Mouse (Mus musculus): ENCODE measurements around the gene Slc25a5. TPM values are rescaled to one million over a fixed set of nuclear protein-coding genes. Genes with fewer than 3 reads are reported as not detected.
"Not testable (repeated sequence)": the region's sequence is repeated elsewhere in the genome, so short reads cannot be mapped to it uniquely, and the experiment has no call there.

Gene Slc25a5
- total RNA-seq, 2 experiments from 2014 or later: 55.8 to 80.1 TPM

DNA sequence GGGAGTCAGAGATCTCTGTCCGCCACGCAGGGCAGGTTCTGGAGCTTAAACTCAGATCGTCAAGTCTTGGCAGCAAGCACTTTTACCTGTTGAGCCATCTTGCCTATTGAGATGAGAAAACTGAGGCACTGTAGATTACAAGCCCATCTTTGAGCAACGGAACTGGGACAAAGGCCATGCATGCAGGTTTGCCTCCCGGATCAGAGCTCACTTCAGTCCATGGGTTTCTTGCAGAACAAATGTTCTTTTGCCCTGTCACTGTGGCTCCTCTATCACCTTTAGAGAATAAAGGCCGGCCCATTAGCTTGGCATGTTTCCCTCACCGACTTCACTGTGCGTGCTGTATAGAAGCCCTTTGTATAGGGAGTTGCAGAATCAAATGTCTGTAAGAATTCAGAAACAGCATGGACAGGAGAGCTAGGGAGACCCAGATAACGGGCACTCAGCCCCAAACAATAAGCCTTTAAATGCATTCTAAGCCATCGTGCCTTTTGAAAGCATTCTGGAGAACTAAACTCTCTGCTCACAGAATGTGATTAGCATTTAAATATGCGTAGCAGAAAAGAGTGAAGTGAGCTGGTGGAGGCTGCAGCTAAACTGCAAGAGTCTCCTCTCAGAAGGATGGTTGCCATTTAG lies 32.0 kb upstream of the Slc25a5 start:
- no peak for DNase-seq
- TF ChIP-seq CTCF (IDR thresholded peaks at IDR 0.05): no peak
- H3K27ac ChIP-seq: no peak overlapping the region
- intact Hi-C loops (cut with DNase I): loop anchor here (10.0 kb wide), 1 partner anchor 141 kb away; the partner anchor contains the start of gene Nkrf
- H3K4me3 ChIP-seq: no peak overlapping the region

DNA sequence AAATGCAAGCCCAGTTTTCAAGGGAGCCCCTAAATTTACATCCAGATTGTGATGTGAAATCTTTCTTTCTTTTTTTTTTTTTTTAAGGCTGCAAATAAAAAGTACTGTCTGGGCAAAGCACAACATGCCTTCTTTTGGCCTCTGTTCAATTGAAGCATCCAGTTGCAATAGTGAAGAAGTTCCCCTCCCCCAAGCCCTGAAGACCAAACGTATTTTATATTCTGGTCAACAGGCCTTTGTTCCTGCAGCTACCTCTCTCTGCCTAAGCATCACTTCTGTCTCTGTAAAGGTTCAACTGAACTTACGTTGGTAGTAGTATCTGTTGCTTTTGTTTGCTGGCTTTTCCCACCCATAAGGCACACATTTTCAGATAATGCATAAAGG lies 31.5 kb upstream of the Slc25a5 start:
- Histone ChIP-seq H3K4me3 (no peak overlapping the region), H3K27ac (no peak overlapping the region)
- no peak for DNase-seq
- TF ChIP-seq CTCF (IDR thresholded peaks at IDR 0.05): no peak
- intact Hi-C loops (cut with DNase I): loop anchor here (10.0 kb wide), 1 partner anchor 141 kb away; the partner anchor contains the start of gene Nkrf

DNA sequence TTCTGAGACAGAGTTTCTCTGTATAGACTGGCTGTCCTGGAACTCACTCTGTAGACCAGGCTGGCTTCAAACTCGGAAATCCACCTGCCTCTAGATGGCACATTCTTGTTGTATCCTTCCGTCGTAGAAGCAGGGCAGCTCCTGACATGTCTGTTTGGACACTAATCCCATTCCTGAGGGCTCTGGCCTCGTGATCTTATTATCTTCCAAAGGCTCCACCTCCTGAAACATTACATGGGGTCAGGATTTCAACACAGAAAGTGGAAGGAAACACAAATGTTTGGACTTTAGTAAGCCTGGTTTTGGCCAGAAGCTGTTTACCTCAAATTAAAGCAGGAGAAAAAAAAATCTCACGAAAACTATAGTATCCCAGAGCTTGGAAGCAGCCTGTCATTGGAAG lies 28.1 kb upstream of the Slc25a5 start:
- intact Hi-C loops (cut with DNase I): loop anchor here (10.0 kb wide), 1 partner anchor 137 kb away; the partner anchor contains the start of gene Nkrf
- no peak for TF ChIP-seq CTCF (IDR thresholded peaks at IDR 0.05)
- no peak overlapping the region for H3K27ac ChIP-seq

DNA sequence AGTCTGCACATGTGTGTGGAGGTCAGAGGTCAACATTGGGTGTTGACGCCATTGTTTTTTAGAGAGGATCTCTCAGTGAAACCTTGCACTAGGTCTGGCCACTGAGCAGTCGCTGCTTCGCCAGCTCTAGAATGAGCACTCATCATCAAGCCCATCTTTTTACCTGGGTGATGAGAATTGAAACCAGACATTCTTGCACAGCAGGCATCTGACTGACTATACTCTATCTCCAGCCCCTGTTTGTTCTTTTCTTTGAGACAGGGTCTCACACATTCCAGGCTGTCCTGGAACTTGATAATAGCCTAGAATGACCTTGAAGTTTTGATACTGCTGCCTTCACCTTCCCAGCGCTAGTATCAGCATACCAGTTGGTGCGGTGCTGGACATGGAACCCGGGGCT lies 22.9 kb upstream of the Slc25a5 start:
- no peak for TF ChIP-seq CTCF (IDR thresholded peaks at IDR 0.05)
- no peak overlapping the region for H3K27ac ChIP-seq
- H3K4me3 ChIP-seq: no peak overlapping the region
- intact Hi-C loops (cut with DNase I): no loop called here
- DNase-seq: no peak

More for the DNA sequence above, 28.1 kb upstream of the Slc25a5 start:
- no peak for DNase-seq
- no peak overlapping the region for H3K4me3 ChIP-seq

DNA sequence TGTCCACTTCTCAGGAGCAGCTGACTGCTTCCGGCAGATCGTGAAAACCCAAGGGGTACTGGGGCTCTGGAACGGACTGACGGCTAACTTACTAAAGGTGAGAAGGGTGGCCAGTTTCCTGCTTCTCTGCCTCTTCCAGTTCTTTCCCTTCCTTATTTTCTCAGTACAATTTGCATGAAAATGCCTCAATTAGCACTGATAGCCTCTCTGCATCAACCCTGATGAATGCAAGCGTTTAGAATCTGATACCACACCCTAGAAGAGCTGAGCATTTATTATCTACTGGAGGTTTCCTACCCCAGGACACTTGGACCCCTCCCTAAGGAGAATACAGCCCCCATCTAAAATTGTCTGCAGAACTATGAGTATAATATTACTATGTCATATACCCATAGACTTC lies 19.9 kb upstream of the Slc25a5 start:
- H3K4me3 ChIP-seq: no peak overlapping the region
- TF ChIP-seq CTCF (IDR thresholded peaks at IDR 0.05): no peak
- no peak overlapping the region for H3K27ac ChIP-seq
- no peak for DNase-seq
- intact Hi-C loops (cut with DNase I): no loop called here

DNA sequence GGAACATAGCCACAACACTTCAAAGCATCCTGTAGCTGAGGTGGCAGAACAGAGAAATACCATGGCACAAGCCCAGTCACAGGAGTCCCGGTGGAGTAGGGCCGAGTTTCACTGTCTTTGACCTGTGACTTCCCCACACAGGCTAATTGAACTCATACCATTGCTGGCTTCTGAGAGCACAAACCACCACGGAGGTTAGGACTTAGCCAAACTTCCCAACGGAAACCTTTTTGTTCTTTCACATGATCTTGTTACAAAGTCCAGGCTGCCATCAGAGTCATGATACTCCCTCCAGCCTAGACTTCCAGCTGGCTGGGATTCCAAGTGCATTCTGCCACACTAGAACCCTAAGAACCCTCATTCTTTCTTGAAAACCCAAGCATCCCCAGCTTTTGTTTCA lies 17.8 kb upstream of the Slc25a5 start:
- DNase-seq: no peak
- no peak for TF ChIP-seq CTCF (IDR thresholded peaks at IDR 0.05)
- Histone ChIP-seq H3K4me3 (no peak overlapping the region), H3K27ac (no peak overlapping the region)
- intact Hi-C loops (cut with DNase I): no loop called here

DNA sequence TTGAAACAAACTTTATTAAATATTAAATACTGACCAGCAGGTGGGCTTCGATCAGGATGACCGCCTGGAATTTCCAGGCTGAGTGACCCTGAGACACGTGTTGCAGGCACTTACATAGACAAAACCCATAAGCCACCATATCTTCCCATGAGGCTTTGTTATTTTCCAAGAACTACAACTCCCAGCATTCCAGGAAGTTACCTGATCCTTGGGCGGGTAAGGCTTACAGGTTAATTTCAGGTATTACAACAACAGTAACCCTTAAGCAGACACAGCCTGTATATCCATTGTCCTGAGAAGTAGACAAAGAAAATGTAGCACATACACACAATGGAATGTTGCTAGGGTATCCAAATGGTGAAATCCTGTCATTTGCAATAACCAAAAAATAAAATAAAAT lies 6.1 kb upstream of the Slc25a5 start:
- intact Hi-C loops (cut with DNase I): no loop called here
- H3K4me3 ChIP-seq: no peak overlapping the region
- no peak overlapping the region for H3K27ac ChIP-seq
- TF ChIP-seq CTCF (IDR thresholded peaks at IDR 0.05): no peak
- DNase-seq: no peak

DNA sequence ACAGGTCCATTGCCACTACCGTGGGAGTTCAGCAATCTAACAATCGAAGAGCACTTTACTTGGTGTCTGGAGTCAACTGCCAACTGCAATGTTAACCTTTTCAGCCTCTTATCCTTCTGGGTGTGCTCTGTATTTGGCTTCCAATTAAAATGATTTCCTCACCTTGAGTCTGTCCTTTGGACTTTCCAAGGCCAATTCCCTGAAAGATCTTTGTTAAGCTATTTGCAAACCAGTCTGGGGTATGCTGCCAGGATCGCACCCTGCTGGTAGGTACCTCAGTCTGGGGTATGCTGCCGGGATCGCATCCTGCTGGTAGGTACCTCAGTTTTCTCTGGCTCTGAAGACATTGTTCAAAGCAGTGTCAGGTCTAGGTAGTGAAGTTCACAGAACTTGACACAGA lies 880 bp upstream of the Slc25a5 start:
- intact Hi-C loops (cut with DNase I): no loop called here
- no peak overlapping the region for H3K4me3 ChIP-seq
- DNase-seq: no peak
- no peak for TF ChIP-seq CTCF (IDR thresholded peaks at IDR 0.05)
- H3K27ac ChIP-seq: peak overlapping the region; percentile 97; the same call in 1 of the 2 replicates

DNA sequence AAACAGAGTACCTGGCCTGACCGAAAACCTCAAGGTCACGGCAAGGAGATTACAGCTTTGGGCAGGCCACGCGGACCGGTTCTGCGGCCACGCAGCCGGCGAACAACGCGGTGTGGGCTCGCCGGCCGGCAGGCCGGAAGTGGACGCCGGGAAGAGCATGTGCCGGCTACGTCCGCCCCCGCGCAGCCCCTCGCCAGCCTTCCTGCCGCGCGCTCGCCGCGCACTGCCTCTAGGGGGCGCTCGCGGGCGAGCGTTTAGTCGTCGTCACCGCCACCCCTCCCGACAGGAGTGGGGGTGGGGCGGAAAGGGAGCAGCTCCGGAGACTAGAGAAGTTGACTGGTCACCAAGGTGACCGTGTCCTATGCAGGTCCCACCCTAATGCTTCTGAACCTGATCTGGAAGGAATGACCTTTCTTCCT lies 721 bp downstream of the Slc25a5 start:
- peak; percentile 92; the same call in 1 of the 2 replicates for TF ChIP-seq CTCF (IDR thresholded peaks at IDR 0.05)
- intact Hi-C loops (cut with DNase I): loop anchor here (1.0 kb wide), 1 partner anchor 11 kb away; no protein-coding TSS in a partner anchor
- peak overlapping the region; percentile 97 for H3K27ac ChIP-seq
- peak; percentile 90 for DNase-seq
- H3K4me3 ChIP-seq: peak overlapping the region; percentile 87

DNA sequence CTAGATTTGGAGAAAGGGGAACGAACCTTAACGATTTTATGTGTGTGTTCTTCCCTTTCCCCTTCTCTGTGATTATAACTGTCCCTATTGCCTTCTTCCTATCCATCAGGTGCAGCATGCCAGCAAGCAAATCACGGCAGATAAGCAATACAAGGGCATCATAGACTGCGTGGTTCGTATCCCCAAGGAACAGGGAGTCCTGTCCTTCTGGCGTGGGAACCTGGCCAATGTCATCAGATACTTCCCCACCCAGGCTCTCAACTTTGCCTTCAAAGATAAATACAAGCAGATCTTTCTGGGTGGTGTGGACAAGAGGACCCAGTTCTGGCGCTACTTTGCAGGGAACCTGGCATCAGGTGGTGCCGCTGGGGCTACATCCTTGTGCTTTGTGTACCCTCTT lies 1.3 kb downstream of the Slc25a5 start:
- Histone ChIP-seq H3K4me3 (peak overlapping the region; percentile 87), H3K27ac (peak overlapping the region; percentile 97)
- intact Hi-C loops (cut with DNase I): loop anchor here (1.0 kb wide), 1 partner anchor 11 kb away; no protein-coding TSS in a partner anchor
- DNase-seq: not testable (repeated sequence)

DNA sequence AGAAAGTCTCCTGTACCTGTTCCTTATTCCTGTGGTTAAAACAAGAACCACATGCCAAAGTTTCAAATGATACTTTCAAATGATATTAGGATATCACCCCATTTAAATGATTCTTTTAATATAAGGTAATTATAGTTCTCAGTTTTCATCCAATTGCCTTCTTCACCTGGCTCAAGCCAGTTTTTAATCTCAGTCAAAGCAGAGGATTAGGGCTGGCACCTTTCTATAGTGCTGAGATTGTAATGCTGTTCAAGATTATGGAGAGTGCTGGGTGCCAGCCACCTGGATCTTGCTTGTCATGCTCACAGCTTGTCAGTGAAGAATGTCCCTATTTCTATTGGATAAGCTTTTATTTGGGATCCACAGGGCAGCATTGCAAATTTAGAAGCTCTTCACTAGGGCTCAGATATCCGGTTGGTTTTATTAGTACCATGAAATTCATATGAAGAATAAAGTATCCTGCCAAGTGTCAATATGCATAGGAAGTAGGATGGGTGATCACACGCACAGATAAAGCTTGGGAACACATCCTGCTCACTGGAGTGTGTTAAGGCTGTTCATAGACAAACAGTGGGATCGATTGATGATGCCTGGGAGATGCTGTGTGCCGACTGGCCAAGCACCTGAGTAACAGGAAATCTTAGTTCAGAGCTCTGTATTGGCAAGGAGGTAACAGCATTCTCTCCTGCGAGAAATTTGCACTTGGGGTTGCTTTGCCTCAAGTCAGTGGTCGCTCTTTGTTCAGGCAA lies 3.9 kb downstream of the Slc25a5 start:
- intact Hi-C loops (cut with DNase I): no loop called here
- TF ChIP-seq CTCF (IDR thresholded peaks at IDR 0.05): no peak
- no peak overlapping the region for H3K27ac ChIP-seq
- DNase-seq: no peak
- H3K4me3 ChIP-seq: no peak overlapping the region

DNA sequence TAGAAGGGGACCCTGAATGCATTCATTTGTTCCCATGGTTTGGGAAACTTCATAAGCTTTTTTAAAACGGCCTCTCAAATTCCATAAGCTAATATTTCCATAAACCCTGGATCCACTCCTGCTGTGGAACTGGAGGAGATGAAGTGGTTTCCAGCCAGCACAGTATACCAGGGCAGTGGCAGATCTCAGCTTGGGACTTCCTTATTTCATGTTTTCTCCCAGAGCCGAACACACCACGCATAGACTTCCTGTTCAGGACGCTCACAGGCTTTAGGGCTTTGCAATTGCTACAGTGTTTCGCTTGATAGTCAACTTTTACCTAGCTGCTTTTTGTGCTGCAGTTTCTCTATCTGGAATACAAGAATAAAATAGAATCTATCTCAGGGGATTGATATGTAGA lies 7.7 kb downstream of the Slc25a5 start:
- DNase-seq: no peak
- intact Hi-C loops (cut with DNase I): no loop called here
- H3K27ac ChIP-seq: no peak overlapping the region
- no peak for TF ChIP-seq CTCF (IDR thresholded peaks at IDR 0.05)
- H3K4me3 ChIP-seq: no peak overlapping the region

DNA sequence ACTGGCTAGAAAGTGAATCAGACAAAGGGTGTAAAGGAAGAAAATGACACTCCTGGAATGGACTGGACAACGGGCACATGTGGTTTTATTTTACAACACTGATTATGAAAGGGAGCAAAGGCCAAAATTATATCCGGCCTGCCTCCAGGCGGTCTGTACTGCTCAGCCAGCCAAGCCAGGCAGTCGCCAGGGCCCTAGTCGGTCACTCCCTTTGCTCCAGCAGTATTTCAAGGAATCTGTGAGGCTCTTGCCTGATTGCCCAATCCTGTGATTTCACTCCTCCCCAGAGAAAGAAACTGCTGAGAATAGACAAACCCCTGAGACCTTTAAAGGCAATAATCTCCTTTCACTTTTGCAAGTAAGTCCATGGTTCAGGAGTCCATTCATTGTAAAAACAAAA lies 8.7 kb downstream of the Slc25a5 start:
- intact Hi-C loops (cut with DNase I): no loop called here
- no peak for TF ChIP-seq CTCF (IDR thresholded peaks at IDR 0.05)
- Histone ChIP-seq H3K27ac (peak overlapping the region; percentile 41), H3K4me3 (no peak overlapping the region)
- peak; percentile 74 for DNase-seq

Measured in gastrocnemius, adult 2 months (tissue).